Mouse (Mus musculus): Measurements from ENCODE around the gene Prkcg.
"Not testable (repeated sequence)": the region's sequence is repeated elsewhere in the genome, so short reads cannot be mapped to it uniquely, and the experiment has no call there.

The Prkcg gene

DNA sequence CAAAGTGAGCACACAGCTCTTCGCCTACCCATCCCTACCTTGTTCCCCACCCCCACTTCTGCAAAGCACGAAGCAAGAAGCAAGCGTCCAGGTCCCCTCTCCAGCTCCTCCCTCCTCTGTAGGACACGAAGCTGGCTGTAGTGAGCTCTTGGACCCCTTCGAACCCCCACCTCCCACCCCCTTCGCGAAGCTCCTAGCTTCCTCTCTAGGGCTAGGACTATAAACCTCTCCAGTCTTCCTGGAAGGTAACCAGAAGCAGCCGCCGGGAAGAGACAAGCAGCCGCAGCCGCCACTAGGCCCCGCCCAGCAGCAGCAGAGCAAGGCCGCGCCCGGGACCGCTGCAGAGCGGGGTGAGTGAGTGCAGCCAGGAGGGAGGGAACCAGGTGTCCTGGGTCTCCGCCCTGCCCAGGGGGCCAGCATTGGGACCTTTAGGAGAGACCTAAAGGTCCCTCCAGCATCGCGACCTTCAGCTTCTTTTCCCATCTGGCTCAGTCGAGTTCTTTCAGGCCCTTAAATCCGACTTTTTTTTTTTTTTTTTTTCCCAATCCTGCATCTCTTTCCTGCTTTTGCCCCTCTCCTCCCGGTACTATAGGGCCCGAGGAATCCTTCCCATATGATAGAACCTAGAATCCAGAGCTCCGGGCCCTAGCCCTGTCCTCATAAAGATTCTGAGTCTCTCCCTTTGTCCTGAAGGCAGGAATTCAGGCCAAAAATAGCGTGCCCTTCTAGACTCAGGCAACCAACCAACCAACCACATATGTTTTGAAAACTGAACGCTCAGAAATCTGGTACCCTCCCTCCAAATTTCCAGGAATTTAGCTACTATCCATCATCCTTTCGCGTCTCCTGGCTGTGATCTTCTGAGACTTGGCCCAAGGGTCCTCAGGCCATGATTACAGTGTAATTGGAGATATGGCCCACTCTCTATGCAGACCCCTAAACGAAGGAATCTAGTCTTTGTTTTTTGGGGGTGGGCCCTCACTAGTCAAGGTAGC lies at the start of gene Prkcg, which contains the start of gene Myadm:
TSS of gene Prkcg (plus strand) at position 204 of the 995 bp plus-strand sequence.
TSS of gene Myadm (plus strand) at position 105 of the 995 bp plus-strand sequence.
- DNase-seq (ENCODE audit: extremely low read depth, low read depth, low spot score) = no peak

DNA sequence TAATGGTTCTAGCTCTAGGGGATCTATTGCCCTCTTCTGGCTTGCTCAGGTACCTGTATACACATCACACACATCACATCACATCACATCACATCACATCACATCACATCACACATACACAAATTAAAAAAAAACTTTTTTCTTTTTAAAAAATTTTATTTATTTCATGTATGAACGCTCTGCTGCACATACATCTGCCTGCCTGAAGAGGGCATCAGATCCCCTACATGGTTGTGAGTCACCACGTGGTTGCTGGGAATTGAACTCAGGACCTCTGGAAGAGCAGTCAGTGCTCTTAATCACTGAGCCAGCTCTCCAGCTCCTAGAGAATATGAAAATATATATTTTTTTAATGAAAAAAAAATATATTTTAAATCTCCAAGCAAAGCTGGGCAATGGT lies 49.8 kb upstream of the Prkcg start:
- no peak for DNase-seq (ENCODE audit: extremely low read depth, low read depth, low spot score)

DNA sequence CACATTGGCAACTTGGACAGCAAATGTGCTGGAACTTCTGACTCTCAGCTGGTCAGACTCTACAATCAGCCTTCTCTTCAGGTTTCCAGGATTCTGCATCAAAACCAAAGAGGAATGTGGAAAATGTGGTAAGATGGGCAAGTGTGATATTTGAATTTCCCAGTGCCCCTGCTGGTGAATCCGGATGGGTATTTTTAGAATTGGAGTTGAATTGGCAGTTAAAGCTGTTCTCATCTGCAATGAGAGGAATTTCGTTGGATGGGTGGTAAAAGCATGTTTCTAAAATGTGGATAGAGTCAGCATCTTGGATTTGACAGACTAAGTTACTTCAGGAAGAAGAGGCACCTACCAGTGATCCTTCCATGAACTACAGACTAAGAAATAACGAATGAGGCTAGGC lies 28.3 kb upstream of the Prkcg start:
- no peak for DNase-seq (ENCODE audit: extremely low read depth, low read depth, low spot score)

GRCm38 (mm10) chr7:3261446-3261845 lies 27.5 kb upstream of the Prkcg start:
- no peak for DNase-seq (ENCODE audit: extremely low read depth, low read depth, low spot score)

- DNase-seq (ENCODE audit: extremely low read depth, low read depth, low spot score) = no peak
Observed at GRCm38 (mm10) chr7:3262789-3263188, 26.2 kb upstream of the Prkcg start.

DNA sequence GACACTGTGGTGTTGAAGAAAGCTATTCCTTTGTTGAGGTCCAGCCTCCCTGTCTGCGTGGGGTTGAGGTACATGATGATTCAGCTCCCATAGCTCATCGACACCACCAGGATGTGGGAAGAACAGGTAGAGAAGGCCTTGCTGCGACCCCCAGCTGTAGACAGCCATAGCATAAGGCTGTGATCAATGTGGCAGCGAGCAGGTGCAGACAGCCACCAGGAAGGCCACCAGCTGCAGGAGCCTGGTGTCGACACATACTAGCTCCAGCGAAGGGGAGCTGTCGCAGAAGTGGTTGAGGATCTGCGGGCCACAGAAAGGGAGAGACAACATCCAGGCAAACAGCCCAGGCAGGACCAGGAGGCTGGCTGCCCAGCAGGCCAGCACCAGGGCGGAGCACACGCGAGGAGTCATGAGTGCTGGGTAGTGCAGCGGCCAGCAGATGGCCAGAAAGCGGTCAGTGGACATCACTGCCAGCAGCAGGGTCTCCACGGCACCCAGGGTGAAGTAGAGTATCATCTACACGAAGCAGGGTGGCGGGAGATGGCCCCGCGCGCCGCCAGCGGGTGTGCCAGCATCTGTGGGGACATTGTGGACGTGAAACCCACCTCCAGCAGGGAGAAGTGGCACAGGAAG lies 24.5 kb upstream of the Prkcg start:
- no peak for DNase-seq (ENCODE audit: extremely low read depth, low read depth, low spot score)

GRCm38 (mm10) chr7:3265311-3265710 lies 23.7 kb upstream of the Prkcg start:
- DNase-seq (ENCODE audit: extremely low read depth, low read depth, low spot score) = no peak

DNA sequence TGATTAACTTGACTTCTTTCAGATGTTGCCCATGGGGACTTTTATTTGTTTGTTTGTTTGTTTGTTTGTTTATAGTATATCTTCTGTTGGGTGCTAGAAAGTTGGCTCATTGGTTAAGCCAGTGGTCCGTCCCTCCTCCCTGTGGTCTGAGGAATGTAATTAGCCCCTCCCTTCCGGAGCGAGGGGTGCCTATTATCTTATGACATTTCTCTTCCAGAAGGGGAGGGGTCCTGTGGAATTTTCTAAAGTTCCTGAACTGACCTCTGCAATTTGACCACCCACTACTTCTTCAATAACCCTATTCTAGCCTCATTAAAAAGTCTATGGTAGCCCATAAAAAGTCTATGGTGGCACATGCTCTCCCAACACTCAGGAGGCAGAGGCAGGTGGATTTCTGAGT lies 21.7 kb upstream of the Prkcg start:
- no peak for DNase-seq (ENCODE audit: extremely low read depth, low read depth, low spot score)

DNA sequence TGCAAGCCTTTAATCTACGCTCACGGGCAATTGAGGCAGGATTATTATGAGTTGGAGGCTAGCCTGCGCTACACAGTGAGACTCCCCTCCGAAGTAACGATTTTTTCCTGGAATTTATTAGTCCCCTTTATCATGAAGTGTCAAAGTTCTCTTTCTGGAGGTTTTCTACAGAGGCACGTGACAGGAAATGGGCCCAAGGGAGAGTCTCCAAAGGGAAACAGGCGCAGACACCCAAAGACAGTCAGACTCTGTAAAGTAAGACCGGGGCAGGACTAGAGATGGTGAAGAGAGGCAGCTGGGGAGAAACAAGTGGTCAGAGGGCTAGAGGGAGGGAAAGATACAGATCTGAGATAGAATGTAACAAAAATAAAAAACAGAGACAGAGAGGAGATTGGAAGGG lies 21.1 kb upstream of the Prkcg start:
- DNase-seq (ENCODE audit: extremely low read depth, low read depth, low spot score) = no peak

DNA sequence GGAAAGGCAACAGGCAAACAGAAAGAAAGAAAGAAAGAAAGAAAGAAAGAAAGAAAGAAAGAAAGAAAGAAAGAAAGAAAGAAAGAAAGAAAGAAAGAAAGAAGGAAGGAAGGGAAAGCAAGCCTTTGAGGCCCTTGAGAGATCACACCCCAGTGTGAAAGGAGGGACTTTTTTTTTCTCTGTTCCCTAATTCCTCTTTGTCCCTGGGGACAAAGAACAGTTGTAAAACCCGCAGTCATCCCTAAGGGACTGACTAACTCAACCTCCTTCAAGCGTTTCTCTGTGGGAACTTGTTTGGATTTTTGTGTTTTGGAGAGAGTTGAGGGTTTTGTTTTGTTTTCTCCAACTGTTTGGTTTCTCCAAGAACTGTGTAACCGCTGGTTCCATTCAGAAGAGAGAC lies 20.7 kb upstream of the Prkcg start:
- no peak for DNase-seq (ENCODE audit: extremely low read depth, low read depth, low spot score)

DNA sequence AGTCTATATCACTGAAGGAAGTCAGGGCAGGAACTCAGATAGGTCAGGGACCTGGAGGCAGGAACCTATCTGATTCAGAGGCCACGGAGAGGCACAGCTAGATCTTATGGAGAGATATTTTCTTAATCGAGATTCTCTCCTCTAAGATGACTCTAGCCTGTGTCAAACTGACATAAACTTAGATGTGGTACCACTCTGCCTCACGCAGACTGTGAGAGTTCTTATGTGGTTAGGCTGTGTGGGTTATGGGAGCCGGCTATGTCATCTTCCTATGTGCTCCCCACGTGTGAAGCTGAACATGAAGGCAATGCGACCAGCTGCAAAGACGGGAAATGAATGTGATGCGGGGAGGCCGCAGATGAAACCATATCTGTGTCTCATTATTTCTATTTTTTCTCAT lies 16.8 kb upstream of the Prkcg start:
- DNase-seq (ENCODE audit: extremely low read depth, low read depth, low spot score) = no peak

GRCm38 (mm10) chr7:3275455-3276170 lies 13.4 kb upstream of the Prkcg start:
- no peak for DNase-seq (ENCODE audit: extremely low read depth, low read depth, low spot score)

GRCm38 (mm10) chr7:3276781-3277180 lies 12.2 kb upstream of the Prkcg start:
- not testable (repeated sequence) for DNase-seq (ENCODE audit: extremely low read depth, low read depth, low spot score)

- no peak for DNase-seq (ENCODE audit: extremely low read depth, low read depth, low spot score)
Observed at GRCm38 (mm10) chr7:3280080-3280653, 8.8 kb upstream of the Prkcg start.

DNA sequence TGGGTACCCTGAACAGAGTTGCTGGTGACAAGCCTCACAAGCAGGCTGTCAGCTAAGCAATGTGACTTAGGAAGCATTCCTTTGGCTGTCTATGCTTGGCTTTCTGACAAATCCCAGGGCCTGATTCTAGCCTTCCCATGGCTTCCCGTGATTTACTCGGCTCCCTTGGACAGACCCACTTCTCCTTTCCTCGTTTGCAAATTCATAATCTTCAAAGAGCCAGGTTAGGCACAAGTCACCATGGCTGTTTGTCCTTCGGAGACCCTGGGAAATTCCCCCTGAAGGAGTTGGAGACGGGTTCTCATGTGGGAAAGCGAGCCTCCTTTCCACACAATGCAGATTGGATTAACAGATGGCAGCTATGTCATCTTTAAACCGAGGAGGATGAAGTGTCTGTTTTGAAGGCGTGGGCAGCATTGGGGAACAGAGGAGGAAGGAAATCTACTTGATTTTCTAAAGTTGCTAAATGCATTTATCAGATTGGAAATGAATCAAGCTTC lies 8.3 kb upstream of the Prkcg start:
- peak; percentile 49 for DNase-seq (ENCODE audit: extremely low read depth, low read depth, low spot score)

DNA sequence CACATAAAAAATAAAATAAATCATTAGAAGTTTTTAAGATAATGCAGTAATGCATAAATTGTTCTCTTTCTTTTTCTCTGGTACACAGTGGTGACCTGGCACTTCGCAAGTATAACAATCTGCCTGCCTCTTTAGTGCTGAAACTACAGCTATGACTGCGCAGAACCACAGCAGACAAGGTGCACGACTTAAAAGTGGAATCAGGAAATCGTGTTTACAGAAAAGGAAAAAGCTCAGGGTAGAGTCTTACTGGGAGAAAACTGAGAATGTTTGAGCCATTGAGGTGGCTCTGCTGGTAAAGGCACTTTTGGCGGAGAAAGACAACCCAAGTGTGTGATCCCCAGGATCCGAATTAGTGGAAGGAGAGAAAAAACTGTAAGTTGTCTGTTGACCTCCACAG lies 7.2 kb upstream of the Prkcg start:
- DNase-seq (ENCODE audit: extremely low read depth, low read depth, low spot score) = no peak

DNA sequence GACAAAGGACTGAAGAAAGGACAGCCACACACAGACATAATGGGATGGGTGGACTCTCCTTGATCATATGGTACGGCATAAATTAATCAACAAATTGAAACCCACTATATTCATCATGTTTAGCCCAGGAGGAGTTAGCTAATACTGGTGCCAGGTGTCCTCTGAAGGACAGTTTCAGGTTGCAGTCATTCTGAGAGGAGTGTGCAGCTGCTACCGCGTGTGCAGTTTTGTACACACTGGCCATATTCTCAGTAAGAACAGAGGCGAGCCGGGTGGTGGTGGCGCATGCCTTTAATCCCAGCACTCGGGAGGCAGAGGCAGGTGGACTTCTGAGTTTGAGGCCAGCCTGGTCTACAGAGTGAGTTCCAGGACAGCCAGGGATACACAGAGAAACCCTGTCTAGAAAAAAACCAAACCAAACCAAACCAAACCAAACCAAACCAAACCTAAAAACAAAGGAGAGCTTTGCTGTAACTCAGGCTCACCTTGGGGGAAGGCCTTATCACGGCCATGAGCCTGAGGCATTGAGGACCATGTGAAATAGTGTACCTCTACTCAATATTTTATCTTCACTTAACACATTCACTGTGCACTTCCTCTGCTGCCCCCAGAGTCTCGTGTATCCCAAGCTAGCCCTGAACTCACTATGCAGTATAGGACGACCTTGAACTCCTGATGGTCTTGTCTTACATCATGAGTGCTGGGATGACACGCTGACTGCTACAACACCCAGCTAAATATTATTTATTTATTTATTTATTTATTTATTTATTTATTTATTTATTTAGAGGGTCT lies 5.7 kb upstream of the Prkcg start:
- DNase-seq (ENCODE audit: extremely low read depth, low read depth, low spot score) = no peak

DNA sequence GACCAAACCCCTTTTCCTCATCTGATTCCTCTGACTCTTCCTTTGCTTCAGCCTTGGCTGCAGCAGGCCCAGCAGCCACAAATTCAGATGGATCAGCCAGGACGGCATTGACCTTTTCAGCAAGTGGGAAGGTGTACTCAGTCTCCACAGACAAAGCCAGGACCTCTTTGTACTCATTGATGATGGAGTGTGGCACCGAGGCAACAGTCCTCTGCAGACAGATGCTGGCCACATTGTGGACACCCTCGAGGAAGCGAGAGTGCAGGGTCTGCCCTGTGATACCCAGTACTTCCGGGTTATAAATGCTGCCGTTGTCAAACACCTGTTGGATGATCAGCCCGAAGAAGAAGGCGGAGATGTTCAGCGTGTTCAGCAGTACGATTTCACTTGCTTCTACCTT lies 4.4 kb upstream of the Prkcg start:
- DNase-seq (ENCODE audit: extremely low read depth, low read depth, low spot score) = no peak

DNA sequence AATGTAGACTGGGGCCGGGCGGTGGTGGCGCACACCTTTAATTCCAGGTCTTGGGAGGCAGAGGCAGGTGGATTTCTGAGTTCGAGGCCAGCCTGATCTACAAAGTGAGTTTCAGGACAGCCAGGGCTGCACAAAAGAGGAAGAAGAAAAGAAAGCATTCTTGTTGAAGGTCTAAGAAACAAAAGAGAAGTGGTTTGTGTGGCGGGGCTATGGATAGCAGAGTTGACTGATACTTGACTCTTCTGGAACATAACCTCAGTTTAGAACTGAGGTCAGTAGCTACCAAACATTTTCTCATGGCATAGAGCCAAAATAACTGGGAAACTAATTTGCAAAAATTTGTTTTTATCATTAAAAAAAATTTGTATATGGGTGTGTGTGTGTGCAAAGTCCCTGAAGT lies 2.9 kb upstream of the Prkcg start:
- DNase-seq (ENCODE audit: extremely low read depth, low read depth, low spot score) = no peak

- no peak for DNase-seq (ENCODE audit: extremely low read depth, low read depth, low spot score)
Observed at GRCm38 (mm10) chr7:3287186-3287585, 1.8 kb upstream of the Prkcg start.
